Mouse (Mus musculus) limb, embryonic 10.5 days (tissue): ENCODE measurements around the gene Tet3. TPM values are rescaled to one million over a fixed set of nuclear protein-coding genes. Genes with fewer than 3 reads are reported as not detected.

ENCODE experiments used
- DNase-seq: peaks from one replicate; pipeline ENCODE4 v3.0.0-alpha.2; 2017; ENCODE audit warnings: low spot score
- H3K27ac ChIP-seq: fragments of 300-500 bp; sonication (generic); 2 replicates; pipeline ENCODE4 v1.5.1; 2016; ENCODE audit warnings: mild to moderate bottlenecking
- H3K27me3 ChIP-seq: fragments of 300-500 bp; sonication (generic); 2 replicates; pipeline ENCODE4 v1.6.1; 2016; ENCODE audit warnings: low read depth, mild to moderate bottlenecking; ENCODE audit not compliant: poor library complexity, severe bottlenecking
- H3K36me3 ChIP-seq: fragments of 300-500 bp; sonication (generic); 2 replicates; pipeline ENCODE4 v1.6.1; 2016; ENCODE audit warnings: mild to moderate bottlenecking, moderate library complexity
- H3K4me1 ChIP-seq: fragments of 300-500 bp; sonication (generic); 2 replicates; pipeline ENCODE4 v1.6.1; 2016
- H3K4me3 ChIP-seq: fragments of 300-500 bp; sonication (generic); 2 replicates; pipeline ENCODE4 v1.5.1; 2016; ENCODE audit warnings: mild to moderate bottlenecking, moderate library complexity
- H3K9me3 ChIP-seq: fragments of 300-500 bp; sonication (generic); replicated peaks from 2 replicates; pipeline ENCODE4 v1.6.1; 2016; ENCODE audit warnings: mild to moderate bottlenecking
- WGBS: fragments of 180-500 bp; shearing (Covaris S2); methylation state at CpG from one replicate; pipeline ENCODE4 v1.1.7; 2016; 5-methylcytosine and 5-hydroxymethylcytosine counted together
- polyA plus RNA-seq: library from polyadenylated mRNA; unstranded; fragments of >200 nt; fragmentation: Nextera tagmentation; extraction: Ambion mirVana; gene quantifications from 2 replicates; pipeline ENCODE4 v1.2.1, GENCODE M21; 2016

Tet3 gene
- polyA plus RNA-seq, 1 experiment from 2014 or later, result 42.7 TPM

GRCm38 (mm10) chr6:83464011-83464410 lies 5.1 kb upstream of the Tet3 start:
- Histone ChIP-seq H3K27me3 (no peaks in the 10 kb centered on the region), H3K27ac (no peak overlapping the region), H3K9me3 (no peaks in the 10 kb centered on the region), H3K4me3 (no peak overlapping the region), H3K4me1 (peaks cover 13% of the 10 kb centered on the region; the same call in 1 of the 2 replicates), H3K36me3 (no peaks in the 10 kb centered on the region)
- DNase-seq, result no peak

GRCm38 (mm10) chr6:83456984-83457810 lies 1.7 kb downstream of the Tet3 start:
- peak; percentile 57 for DNase-seq
- Histone ChIP-seq H3K4me3 (peak overlapping the region; percentile 96), H3K9me3 (no peaks in the 10 kb centered on the region), H3K4me1 (peaks cover 70% of the 10 kb centered on the region), H3K36me3 (peaks cover 24% of the 10 kb centered on the region), H3K27ac (peak overlapping the region; percentile 100), H3K27me3 (no peaks in the 10 kb centered on the region)
- WGBS, result 3% methylated on average over 33 of the region's 33 CpGs

DNA sequence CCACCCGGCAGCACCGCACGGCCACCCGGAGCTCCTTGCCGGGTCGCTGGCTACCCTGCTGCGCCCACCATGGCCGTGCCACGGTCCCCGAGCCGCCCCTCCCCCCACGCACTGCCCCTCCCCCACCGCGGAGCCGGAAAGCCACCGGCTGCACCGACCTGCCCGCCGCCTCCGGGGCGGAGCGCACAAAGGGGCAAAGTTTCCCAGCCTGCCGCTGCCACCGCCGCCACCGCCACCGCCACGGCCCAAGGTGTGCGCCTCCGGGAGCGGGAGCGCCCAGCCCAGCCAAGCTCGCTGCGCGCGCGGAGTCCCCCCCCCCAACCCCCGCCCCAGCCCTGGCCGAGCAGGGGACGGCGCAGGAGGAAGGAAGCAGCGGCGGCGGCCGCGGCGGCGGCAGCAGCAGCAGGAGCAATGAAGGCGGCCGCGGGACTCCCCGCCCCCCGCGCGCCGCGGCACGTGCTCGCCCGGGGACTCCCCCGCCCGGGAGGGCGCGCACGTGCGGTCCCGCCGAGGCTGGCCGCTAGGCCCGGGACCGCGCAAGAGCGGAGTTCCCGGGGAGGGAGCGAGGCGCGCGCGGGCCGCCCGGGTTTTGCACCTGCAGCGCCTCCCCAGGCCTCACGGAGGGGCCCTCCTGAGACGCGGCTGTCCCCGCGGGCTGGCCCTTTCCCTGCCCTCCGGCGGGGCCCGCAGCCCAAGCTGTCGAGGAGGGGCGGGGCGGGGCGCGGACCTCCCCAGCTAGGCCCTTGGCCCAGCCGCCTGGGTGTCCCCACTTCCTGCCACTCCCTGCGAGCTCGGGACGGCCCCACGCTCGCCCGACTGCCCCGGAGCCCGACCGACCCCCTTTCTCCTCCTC lies 2.5 kb downstream of the Tet3 start:
- no peaks in the 10 kb centered on the region for H3K27me3 ChIP-seq
- WGBS, result under 1% methylated on average over 85 of the region's 105 CpGs
- H3K9me3 ChIP-seq, result no peaks in the 10 kb centered on the region
- DNase-seq, result peak; percentile 85
- peak overlapping the region; percentile 100 for H3K27ac ChIP-seq
- peaks cover 78% of the 10 kb centered on the region for H3K4me1 ChIP-seq
- peak overlapping the region; percentile 96 for H3K4me3 ChIP-seq
- peaks cover 32% of the 10 kb centered on the region for H3K36me3 ChIP-seq

GRCm38 (mm10) chr6:83455328-83456130 lies 3.4 kb downstream of the Tet3 start:
- DNase-seq, result peak; percentile 51
- Histone ChIP-seq H3K9me3 (no peaks in the 10 kb centered on the region), H3K4me3 (peak overlapping the region; percentile 96), H3K4me1 (peaks cover 84% of the 10 kb centered on the region), H3K36me3 (peaks cover 38% of the 10 kb centered on the region), H3K27ac (peak overlapping the region; percentile 100), H3K27me3 (no peaks in the 10 kb centered on the region)
- under 1% methylated on average over 39 of the region's 41 CpGs for WGBS

- Histone ChIP-seq H3K27ac (peak overlapping the region; percentile 54; the same call in 1 of the 2 replicates), H3K27me3 (no peaks in the 10 kb centered on the region), H3K4me3 (peak overlapping the region; percentile 96), H3K9me3 (no peaks in the 10 kb centered on the region), H3K4me1 (peaks cover 94% of the 10 kb centered on the region), H3K36me3 (peaks cover 57% of the 10 kb centered on the region)
- no peak for DNase-seq
- 64% methylated on average over 11 of the region's 11 CpGs for WGBS
Observed at GRCm38 (mm10) chr6:83453706-83454105, 5.2 kb downstream of the Tet3 start.

DNA sequence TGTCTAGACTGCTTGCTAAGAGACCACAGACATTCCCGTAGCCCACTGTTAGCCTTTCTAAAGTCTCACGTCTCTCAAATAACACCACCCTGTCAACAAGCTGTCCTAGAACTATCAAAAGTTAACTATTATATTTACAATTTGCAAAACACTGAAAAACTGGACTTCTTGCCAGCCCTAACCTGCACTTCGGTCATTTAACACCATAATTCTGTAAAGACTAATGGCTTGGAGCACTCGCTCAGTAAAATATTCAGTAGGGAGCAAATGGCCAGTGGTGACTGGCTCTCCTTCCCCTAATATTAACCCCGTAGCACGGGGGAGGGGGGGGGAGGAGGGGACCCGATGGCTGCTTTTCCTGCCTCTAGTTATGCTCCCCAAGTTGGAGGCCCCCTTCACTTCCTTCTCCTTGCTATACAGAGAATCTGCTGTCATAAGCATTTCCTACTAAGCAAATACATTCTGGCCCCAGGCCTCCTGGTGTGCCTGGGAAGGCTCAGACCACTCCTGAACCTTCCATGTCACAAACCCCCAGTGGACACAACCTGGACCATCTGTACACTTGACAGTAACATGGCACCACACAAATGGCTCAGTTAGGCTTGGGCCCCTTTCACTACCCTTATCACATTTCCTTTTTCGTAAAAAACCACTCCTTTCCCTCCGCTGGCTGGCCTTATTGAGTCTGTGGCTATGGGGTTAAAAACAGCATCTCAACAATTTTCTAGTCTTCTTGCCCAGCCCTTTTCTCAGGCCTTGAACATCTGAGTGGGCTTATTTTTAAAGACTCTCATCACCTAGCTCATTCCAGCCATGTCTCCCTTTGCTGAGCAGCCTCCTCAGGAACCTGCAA lies 8.2 kb downstream of the Tet3 start:
- Histone ChIP-seq H3K36me3 (peaks cover 87% of the 10 kb centered on the region), H3K27me3 (no peaks in the 10 kb centered on the region), H3K9me3 (no peaks in the 10 kb centered on the region), H3K27ac (no peak overlapping the region), H3K4me3 (no peak overlapping the region), H3K4me1 (peaks cover 84% of the 10 kb centered on the region)
- 71% methylated on average over 9 of the region's 9 CpGs for WGBS
- no peak for DNase-seq

- H3K36me3 ChIP-seq, result peaks cover 96% of the 10 kb centered on the region
- no peaks in the 10 kb centered on the region for H3K27me3 ChIP-seq
- no peak overlapping the region for H3K27ac ChIP-seq
- no peak for DNase-seq
- H3K4me3 ChIP-seq, result no peak overlapping the region
- WGBS, result 61% methylated on average over 3 of the region's 3 CpGs
- H3K9me3 ChIP-seq, result no peaks in the 10 kb centered on the region
- peaks cover 82% of the 10 kb centered on the region for H3K4me1 ChIP-seq
Observed at GRCm38 (mm10) chr6:83449440-83449839, 9.4 kb downstream of the Tet3 start.

DNA sequence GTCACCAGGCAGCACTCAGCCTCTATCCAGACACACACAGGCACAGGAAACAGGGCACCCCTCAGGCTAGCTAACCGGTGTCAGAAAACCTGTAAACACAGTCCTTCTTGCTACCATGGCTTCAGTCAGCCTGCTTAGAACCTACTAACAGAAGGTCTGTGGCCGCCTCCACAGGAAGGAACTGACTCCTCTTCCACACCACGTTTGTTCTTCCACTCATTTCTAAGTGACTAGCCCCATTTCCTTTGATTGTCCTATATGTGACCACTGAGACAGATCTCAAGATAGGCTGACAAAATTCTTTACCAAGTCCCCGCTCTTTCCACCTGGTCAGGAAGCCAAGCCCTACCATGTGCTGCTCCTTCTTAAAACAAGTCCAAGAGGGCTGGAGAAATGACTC lies 10.0 kb downstream of the Tet3 start:
- Histone ChIP-seq H3K9me3 (no peaks in the 10 kb centered on the region), H3K27ac (no peak overlapping the region), H3K4me3 (no peak overlapping the region), H3K36me3 (peaks cover 95% of the 10 kb centered on the region), H3K4me1 (peaks cover 82% of the 10 kb centered on the region), H3K27me3 (no peaks in the 10 kb centered on the region)
- 82% methylated on average over 4 of the region's 4 CpGs for WGBS
- no peak for DNase-seq

GRCm38 (mm10) chr6:83447031-83447430 lies 11.9 kb downstream of the Tet3 start:
- Histone ChIP-seq H3K27me3 (no peaks in the 10 kb centered on the region), H3K9me3 (no peaks in the 10 kb centered on the region), H3K36me3 (peaks cover 82% of the 10 kb centered on the region), H3K27ac (no peak overlapping the region), H3K4me3 (no peak overlapping the region), H3K4me1 (peaks cover 84% of the 10 kb centered on the region)
- WGBS, result 72% methylated on average over 7 of the region's 7 CpGs
- no peak for DNase-seq

DNA sequence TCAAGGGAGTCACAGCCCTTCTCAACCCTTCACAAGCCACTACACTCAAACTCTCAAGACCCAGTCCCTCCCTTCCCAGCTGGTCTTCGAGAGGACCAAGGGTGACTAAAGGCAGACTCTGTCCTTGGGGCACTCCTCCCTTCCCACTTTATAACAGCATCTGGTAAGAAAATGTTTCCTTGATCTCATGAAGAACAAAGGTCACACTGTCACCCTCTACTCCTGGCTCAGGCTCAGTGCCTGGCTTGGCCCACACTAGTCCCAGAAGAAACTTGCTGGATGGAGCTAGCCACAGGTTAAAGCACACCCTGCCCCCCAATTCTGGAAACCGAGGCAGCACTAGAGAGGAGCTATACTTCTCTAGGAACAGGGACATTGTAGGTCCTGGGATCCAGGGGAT lies 13.1 kb downstream of the Tet3 start:
- H3K36me3 ChIP-seq, result peaks cover 71% of the 10 kb centered on the region

DNA sequence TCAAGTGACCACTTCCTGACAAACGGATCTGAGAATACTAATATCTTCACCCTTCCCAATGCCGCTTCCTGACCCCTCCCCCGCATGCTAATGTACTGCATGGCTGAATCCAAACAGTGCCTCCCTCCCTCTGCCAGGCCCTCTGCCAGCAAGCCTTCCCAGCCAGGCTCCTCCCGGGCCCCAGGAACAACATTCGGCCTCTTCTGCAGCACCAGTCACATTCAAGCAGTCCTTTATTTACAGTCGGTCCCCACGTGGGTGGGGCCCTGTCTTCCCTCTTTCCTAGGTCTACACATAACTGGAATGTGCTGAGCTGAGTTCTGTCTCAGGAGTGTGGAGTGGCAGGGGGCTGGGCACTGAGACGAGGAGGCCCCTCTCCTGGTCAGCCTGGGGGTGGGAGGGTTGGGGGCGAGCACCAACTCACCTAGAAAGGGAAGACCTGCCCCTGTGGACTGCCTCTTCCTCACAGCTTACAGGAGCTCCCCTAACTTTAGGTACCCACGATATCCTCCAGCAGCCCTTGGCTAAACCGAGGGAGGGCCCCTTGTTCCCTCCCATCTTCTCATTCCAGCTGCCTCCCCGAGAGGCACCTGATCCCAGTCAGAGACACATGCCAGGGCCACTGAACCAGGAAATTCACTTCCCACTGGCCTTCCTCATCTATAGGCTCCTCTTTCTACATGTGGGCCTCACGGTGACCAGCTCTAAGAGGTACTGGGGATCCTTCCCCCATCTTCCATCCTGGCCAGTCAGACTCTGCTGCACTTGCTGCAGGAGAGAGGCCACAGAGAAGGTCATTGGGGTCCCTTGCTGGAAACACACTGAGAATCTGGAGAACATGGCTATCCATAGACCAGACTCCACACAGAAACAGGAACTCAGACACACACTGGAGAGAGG lies 15.2 kb downstream of the Tet3 start:
- H3K27me3 ChIP-seq, result no peaks in the 10 kb centered on the region
- no peak for DNase-seq
- peaks cover 79% of the 10 kb centered on the region for H3K4me1 ChIP-seq
- H3K9me3 ChIP-seq, result no peaks in the 10 kb centered on the region
- no peak overlapping the region for H3K4me3 ChIP-seq
- H3K27ac ChIP-seq, result 0 out of 2 replicates have a peak overlapping the region, but pooled peaks have one; percentile 27
- peaks cover 65% of the 10 kb centered on the region for H3K36me3 ChIP-seq
- WGBS, result 16% methylated on average over 13 of the region's 13 CpGs

More for the DNA sequence above, 13.1 kb downstream of the Tet3 start:
- H3K27me3 ChIP-seq, result no peaks in the 10 kb centered on the region
- DNase-seq, result no peak
- peaks cover 84% of the 10 kb centered on the region for H3K4me1 ChIP-seq
- no peaks in the 10 kb centered on the region for H3K9me3 ChIP-seq
- H3K4me3 ChIP-seq, result no peak overlapping the region
- H3K27ac ChIP-seq, result no peak overlapping the region
- WGBS, result 76% methylated on average over 2 of the region's 2 CpGs
